Mouse (Mus musculus) hindbrain, postnatal 0 days (tissue): Measurements from ENCODE around the gene 0610037L13Rik. TPM values are rescaled to one million over a fixed set of nuclear protein-coding genes. Genes with fewer than 3 reads are reported as not detected.

Experiments
- ATAC-seq: fragments of 200-750 bp; cut with Nextera tagmentation; 2 replicates; pipeline ENCODE4 v1.8.0; 2017; ENCODE audit warnings: mild to moderate bottlenecking, moderate TSS enrichment, moderate library complexity
- DNase-seq: peaks from one replicate; pipeline ENCODE4 v3.0.0-alpha.2; 2015; ENCODE audit warnings: low spot score
- H3K27ac ChIP-seq: fragments of 300-500 bp; sonication (generic); 2 replicates; pipeline ENCODE4 v1.5.1; 2014; ENCODE audit warnings: mild to moderate bottlenecking
- H3K27me3 ChIP-seq: fragments of 300-500 bp; sonication (generic); 2 replicates; pipeline ENCODE4 v1.6.1; 2014; ENCODE audit warnings: low read length, mixed read lengths; ENCODE audit not compliant: insufficient read depth
- H3K36me3 ChIP-seq: fragments of 300-500 bp; sonication (generic); 2 replicates; pipeline ENCODE4 v1.6.1; 2014; ENCODE audit warnings: low read length, mixed read lengths; ENCODE audit not compliant: insufficient read depth
- H3K4me1 ChIP-seq: fragments of 300-500 bp; sonication (generic); 2 replicates; pipeline ENCODE4 v1.6.1; 2014; ENCODE audit warnings: antibody characterized with exemption, low read length, mixed read lengths; ENCODE audit not compliant: insufficient read depth
- H3K4me2 ChIP-seq: fragments of 300-500 bp; sonication (generic); 2 replicates; pipeline ENCODE4 v1.6.1; 2014; ENCODE audit warnings: low read depth, mild to moderate bottlenecking, low read length, moderate library complexity, mixed read lengths
- H3K4me3 ChIP-seq: fragments of 300-500 bp; sonication (generic); 2 replicates; pipeline ENCODE4 v1.5.1; 2014; ENCODE audit warnings: low read length
- H3K9ac ChIP-seq: fragments of 300-500 bp; sonication (generic); replicated peaks from 2 replicates; pipeline ENCODE4 v1.6.1; 2014; ENCODE audit warnings: mild to moderate bottlenecking, low read length, moderate library complexity, mixed read lengths
- H3K9me3 ChIP-seq: fragments of 300-500 bp; sonication (generic); 2 replicates; pipeline ENCODE4 v1.6.1; 2016; ENCODE audit warnings: low read length, mixed read lengths
- CTCF ChIP-seq: IDR thresholded peaks from 2 replicates; pipeline ENCODE4 v1.5.1; 2016; ENCODE audit warnings: antibody characterized with exemption, control low read depth, low read depth
- WGBS: fragments of 180-500 bp; shearing (Covaris S2); extraction: QIAGEN DNeasy Blood & Tissue Kit; methylation state at CpG from one replicate; pipeline ENCODE4 v1.1.7; 2014; 5-methylcytosine and 5-hydroxymethylcytosine counted together
- polyA plus RNA-seq: library from polyadenylated mRNA; unstranded; fragments of >200 nt; fragmentation: Nextera tagmentation; extraction: Ambion mirVana; gene quantifications from 2 replicates; pipeline ENCODE4 v1.2.1, GENCODE M21; 2015
- total RNA-seq: library from RNA; depleted of rRNA; stranded (reverse); fragments of >200 nt; gene quantifications from 2 replicates; pipeline ENCODE4 v1.2.3, GENCODE M21; 2014; rRNA removed

Gene 0610037L13Rik
- total and polyA plus RNA-seq, 2 experiments from 2014 or later, result 33.2 to 110 TPM

DNA sequence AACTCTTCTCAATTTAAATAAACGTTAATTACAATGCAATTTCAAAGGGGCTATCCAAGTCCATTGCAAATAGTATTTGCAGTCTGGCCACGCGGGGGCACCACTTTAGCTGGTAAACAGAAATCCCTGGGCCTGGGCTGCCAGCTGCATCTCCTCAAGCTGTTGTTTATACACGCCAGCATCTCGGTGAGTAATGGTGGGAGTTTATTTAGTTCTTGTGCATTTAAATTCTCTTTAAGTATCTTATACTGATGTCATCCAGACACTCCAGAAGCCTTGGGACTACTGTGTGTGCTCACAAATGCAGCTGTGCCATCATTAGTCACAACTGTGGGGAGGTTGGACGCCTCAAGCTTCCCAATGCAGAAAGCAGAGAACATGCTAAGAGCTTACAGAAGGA lies 47.7 kb downstream of the 0610037L13Rik start:
- Histone ChIP-seq H3K36me3 (no peaks in the 10 kb centered on the region), H3K27me3 (no peaks in the 10 kb centered on the region), H3K4me1 (peaks cover 4% of the 10 kb centered on the region; the same call in 1 of the 2 replicates), H3K27ac (peak overlapping the region; percentile 36; the same call in 1 of the 2 replicates), H3K9ac (no peak overlapping the region), H3K4me3 (no peak overlapping the region), H3K9me3 (no peaks in the 10 kb centered on the region), H3K4me2 (no peak overlapping the region)
- TF ChIP-seq CTCF, result peak; percentile 74
- 23% methylated on average over 6 of the region's 6 CpGs for WGBS
- peak; percentile 45 for ATAC-seq
- DNase-seq, result peak; percentile 88

DNA sequence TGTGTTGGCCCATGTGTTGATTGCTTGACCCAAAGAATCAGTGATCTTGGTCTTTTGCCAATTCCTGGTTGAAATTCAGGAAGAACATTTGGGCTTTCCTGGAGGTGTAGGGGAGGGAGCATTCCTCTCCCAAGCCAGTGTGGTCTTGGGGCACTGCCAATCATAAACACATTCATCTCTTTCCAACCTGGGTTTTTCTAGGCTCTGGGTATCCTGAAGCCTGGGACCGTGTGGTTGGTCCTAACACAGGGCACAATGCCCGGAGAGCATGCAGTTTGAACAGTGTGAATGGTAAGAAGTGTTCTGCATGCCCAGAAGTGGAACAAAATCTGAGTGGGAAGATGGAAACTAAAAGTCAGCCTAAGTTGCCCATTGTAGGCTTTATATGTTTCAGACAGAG lies 48.5 kb downstream of the 0610037L13Rik start:
- Histone ChIP-seq H3K36me3 (no peaks in the 10 kb centered on the region), H3K9me3 (no peaks in the 10 kb centered on the region), H3K4me1 (peaks cover 4% of the 10 kb centered on the region; the same call in 1 of the 2 replicates), H3K27ac (no peak overlapping the region), H3K27me3 (no peaks in the 10 kb centered on the region), H3K9ac (no peak overlapping the region), H3K4me3 (no peak overlapping the region), H3K4me2 (no peak overlapping the region)
- DNase-seq (peak; percentile 20), ATAC-seq (no peak)
- no peak for TF ChIP-seq CTCF
- 51% methylated on average over 2 of the region's 2 CpGs for WGBS

DNA sequence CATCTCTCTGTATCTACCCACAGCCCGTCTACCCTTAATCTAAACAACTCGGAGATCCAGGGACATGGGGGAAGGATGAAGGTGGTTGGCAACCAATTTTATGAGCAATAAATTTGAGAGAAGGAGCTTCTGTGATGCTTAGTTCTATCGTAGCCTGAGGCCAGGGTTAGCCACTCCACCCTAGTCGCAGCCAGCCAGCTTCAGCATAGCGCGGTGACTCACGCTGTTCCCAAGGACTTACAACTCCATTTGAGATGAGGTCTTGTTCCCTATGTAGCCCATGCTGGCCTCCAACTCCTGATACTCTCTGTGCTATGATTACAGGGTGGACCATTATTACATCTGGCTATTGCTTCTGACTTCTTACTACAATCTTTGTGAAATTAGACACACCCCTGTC lies 53.1 kb downstream of the 0610037L13Rik start:
- no peak for TF ChIP-seq CTCF
- Histone ChIP-seq H3K27ac (no peak overlapping the region), H3K4me3 (no peak overlapping the region), H3K27me3 (no peaks in the 10 kb centered on the region), H3K4me1 (peaks cover under 1% of the 10 kb centered on the region; the same call in 1 of the 2 replicates), H3K4me2 (no peak overlapping the region), H3K9ac (no peak overlapping the region), H3K9me3 (no peaks in the 10 kb centered on the region), H3K36me3 (no peaks in the 10 kb centered on the region)
- DNase-seq, result no peak
- ATAC-seq, result no peak
- 97% methylated on average over 7 of the region's 7 CpGs for WGBS

DNA sequence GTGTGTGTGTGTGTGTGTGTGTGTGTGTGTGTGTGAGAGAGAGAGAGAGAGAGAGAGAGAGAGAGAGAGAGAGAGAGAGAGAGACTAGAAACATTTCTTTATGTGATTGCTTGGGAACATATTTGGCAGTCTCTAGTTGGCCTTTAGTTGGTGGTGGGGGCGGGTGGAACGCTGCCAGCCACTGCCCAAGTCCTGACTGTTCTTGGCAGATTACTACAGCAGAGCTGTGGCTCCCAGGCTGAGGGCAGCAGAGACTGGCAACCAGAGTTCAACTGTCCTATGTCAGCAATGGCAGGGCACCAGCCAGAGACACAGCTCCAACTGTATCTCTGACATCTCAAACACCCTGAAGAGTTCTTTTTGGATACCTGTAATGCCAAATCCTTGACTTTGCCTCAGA lies 54.5 kb downstream of the 0610037L13Rik start:
- DNase-seq (peak; percentile 81), ATAC-seq (peak; percentile 73; the same call in 1 of the 2 replicates)
- Histone ChIP-seq H3K4me3 (no peak overlapping the region), H3K9me3 (no peaks in the 10 kb centered on the region), H3K27me3 (no peaks in the 10 kb centered on the region), H3K36me3 (no peaks in the 10 kb centered on the region), H3K4me1 (no peaks in the 10 kb centered on the region), H3K27ac (no peak overlapping the region), H3K4me2 (no peak overlapping the region), H3K9ac (no peak overlapping the region)
- TF ChIP-seq CTCF, result no peak
- 33% methylated on average over 2 of the region's 2 CpGs for WGBS

Other genes with a start within 250 kb of the 0610037L13Rik start
- 4.5 and 8.1 TPM in 2 replicates for gene Dmrtb1, start 205.6 kb upstream of the 0610037L13Rik start, total RNA-seq
- 9.6 and 12.2 TPM in 2 replicates for gene Dmrtb1, start 205.6 kb upstream of the 0610037L13Rik start, polyA plus RNA-seq
- gene Lrp8, start 87.6 kb upstream of the 0610037L13Rik start, total RNA-seq, result 62.2 and 65.9 TPM in 2 replicates
- gene Lrp8, start 87.6 kb upstream of the 0610037L13Rik start, polyA plus RNA-seq, result 33.9 and 34.5 TPM in 2 replicates
- 31.7 and 35.4 TPM in 2 replicates for gene Magoh, start 10.1 kb upstream of the 0610037L13Rik start, total RNA-seq
- 124 and 129 TPM in 2 replicates for gene Magoh, start 10.1 kb upstream of the 0610037L13Rik start, polyA plus RNA-seq
- 17.4 and 19.2 TPM in 2 replicates for gene Cpt2, start 33.8 kb downstream of the 0610037L13Rik start, total RNA-seq
- gene Cpt2, start 33.8 kb downstream of the 0610037L13Rik start, polyA plus RNA-seq, result 13.8 TPM in 2 replicates
- gene Slc1a7, start 78.5 kb downstream of the 0610037L13Rik start, total RNA-seq, result 0.25 TPM in 1 of 2 replicates, not detected in the other
- 0.05 and 0.09 TPM in 2 replicates for gene Slc1a7, start 78.5 kb downstream of the 0610037L13Rik start, polyA plus RNA-seq
- 2.5 and 4.0 TPM in 2 replicates for gene Podn, start 206.6 kb downstream of the 0610037L13Rik start, total RNA-seq
- 0.74 and 1.2 TPM in 2 replicates for gene Podn, start 206.6 kb downstream of the 0610037L13Rik start, polyA plus RNA-seq